Mouse (Mus musculus): Measurements from ENCODE around the gene Ubap1.

The Ubap1 gene

DNA sequence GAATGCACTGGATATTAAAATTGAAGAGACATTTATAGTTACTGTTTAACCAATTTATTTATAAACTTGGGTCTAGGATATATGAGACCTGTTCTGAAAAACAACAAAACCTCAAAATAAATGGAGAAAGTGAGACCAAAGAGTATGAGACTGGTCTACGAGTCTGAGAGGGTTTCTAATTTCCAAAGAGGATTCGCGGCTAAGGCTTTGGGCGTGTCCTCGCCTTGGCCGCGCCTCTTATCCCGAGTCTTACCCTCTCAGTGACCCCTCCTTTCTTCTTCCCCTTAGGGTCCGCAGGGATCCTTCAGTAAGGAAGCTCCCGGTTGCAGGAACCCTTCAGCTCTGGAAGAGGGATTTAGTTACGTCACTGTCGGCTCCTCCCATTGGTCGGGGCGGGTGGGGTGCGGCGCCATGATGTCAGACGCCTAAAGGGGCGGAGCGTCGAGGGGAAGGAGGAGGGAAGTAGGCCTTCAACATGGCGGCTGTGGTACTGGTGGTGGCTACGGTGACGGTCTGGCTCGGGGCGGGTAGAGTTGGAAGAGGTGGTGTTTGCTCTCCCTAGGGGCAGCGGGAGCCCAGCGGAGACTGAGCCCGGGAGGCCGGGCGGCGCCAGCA lies at the start of gene Ubap1:
Gene Ubap1 (plus strand): TSS at position 413 of the 615 bp plus-strand sequence.
- DNase-seq (ENCODE audit: low spot score in 2 of 2) = peak; percentile 81 to 92

- no peak for DNase-seq (ENCODE audit: low spot score in 2 of 2)
Measured at GRCm38 (mm10) chr4:41303671-41304070, 45.1 kb upstream of the Ubap1 start.

DNA sequence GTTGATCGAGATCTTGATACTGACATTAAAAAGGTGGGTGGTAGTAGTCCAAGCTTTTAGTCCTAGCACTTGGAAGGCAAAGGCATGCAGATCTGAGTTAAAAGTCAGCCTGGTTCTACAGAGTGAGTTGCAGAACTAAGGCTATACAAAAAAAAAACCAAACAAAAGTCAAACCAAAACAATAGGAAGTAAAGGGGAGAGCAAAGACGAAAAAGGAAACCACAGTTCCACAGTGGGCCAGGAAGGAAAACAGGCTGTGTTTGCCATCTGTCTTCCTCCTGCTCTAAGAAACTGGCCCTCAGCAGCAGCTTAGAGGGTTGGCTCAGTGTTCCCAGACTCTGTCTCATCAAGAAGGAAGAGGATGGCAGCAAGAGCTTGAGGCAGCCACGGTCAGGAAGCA lies 44.5 kb upstream of the Ubap1 start:
- DNase-seq (ENCODE audit: low spot score in 2 of 2) = no peak

DNA sequence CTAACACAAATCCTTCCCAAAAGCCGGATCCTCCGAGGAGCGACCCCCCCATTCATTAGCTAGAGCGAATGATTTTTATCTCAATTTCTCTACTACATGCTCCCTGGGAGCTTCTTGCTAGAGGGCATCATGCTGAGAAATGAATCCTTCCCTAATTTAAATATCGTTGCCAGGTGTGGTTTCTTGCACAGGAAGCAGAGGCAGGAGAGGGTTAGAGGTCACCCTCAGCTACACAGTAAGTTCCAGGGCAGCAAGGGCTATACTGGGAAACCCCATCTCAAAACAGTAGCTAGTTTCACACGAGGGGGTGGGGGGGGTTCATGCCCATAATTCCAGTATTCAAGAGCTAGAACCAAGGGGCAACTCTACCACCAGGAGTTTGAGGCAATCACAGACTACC lies 41.4 kb upstream of the Ubap1 start:
- DNase-seq (ENCODE audit: low spot score in 2 of 2) = no peak

GRCm38 (mm10) chr4:41310567-41311563 lies 37.9 kb upstream of the Ubap1 start:
- DNase-seq (ENCODE audit: low spot score in 2 of 2) = no peak

- no peak for DNase-seq (ENCODE audit: low spot score in 2 of 2)
Measured at GRCm38 (mm10) chr4:41313722-41314121, 35.1 kb upstream of the Ubap1 start.

DNA sequence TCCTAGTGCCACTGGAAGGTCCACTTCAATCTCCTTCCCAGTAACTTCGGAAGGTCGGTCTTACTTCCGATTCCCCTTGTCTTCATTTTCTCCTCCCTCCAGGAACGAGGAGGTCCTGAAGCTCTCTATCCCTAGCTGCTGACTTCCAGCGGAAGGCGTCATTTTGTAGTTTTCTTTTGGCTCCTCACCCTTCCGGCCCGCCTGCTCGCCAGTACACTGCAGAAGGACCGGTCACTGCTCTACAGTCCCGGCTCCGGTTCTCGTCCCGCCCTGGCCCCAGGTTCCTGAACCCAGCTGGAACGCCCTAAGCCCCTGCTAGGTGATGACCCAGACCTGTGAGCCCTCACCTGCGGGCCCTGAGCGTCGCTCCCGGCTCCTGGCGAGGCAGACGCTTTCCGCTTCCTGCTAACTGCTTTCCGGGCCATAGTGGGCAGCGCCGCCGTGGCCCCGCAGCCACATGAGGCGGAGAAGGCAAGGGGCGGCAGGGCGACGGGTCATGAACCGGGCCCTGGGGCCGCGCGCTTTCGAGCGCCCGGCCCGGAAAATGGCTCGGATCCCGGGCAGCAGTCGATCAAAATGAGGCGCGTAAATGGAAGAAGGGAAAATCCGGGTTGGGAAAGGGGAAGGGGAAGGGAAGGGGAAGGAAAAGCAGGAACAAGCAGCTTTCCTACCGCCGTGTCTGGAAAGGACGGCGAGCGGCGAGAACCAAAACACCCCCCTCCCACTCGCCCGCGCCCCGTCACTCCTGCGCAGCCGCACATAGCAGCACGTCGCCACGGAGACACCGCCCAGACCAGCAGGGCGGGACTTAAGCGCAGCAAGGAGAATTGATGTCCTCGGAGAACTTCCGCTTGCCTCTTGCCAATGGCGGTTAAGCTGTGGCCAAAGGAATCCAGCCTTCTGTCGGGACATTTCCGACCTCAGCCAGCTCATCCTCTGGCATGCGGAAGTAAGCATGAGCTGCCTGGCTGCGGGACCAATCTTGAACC lies 34.4 kb upstream of the Ubap1 start, which contains the start of gene Dcaf12:
Gene Dcaf12 (minus strand): TSS at position 749 of the 989 bp plus-strand sequence.
- DNase-seq (ENCODE audit: low spot score in 2 of 2) = peak; percentile 89 to 90

DNA sequence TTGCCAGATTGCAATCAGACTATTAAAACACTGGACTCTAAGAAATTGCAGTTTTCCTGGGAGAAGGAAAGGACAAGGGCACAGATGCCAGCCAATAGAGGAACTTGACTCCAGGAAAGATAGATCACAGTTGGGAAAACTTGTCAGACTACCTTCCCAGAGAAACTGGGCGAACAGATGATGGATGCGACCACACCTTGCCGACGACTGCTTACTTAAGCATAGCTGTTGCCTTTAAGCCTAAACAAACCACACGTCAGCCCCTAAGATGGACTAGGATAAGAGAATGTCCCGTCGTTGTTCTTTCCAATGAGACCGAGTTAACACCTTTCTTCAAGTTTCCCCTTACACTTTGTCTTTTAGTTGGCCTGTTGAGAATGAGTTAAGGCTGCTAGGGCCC lies 33.6 kb upstream of the Ubap1 start:
- no peak for DNase-seq (ENCODE audit: low spot score in 2 of 2)

GRCm38 (mm10) chr4:41318267-41318666 lies 30.5 kb upstream of the Ubap1 start:
- DNase-seq (ENCODE audit: low spot score in 2 of 2) = no peak

- DNase-seq (ENCODE audit: low spot score in 2 of 2) = no peak
Measured at GRCm38 (mm10) chr4:41320971-41321370, 27.8 kb upstream of the Ubap1 start.

GRCm38 (mm10) chr4:41326876-41327275 lies 21.9 kb upstream of the Ubap1 start:
- no peak for DNase-seq (ENCODE audit: low spot score in 2 of 2)

DNA sequence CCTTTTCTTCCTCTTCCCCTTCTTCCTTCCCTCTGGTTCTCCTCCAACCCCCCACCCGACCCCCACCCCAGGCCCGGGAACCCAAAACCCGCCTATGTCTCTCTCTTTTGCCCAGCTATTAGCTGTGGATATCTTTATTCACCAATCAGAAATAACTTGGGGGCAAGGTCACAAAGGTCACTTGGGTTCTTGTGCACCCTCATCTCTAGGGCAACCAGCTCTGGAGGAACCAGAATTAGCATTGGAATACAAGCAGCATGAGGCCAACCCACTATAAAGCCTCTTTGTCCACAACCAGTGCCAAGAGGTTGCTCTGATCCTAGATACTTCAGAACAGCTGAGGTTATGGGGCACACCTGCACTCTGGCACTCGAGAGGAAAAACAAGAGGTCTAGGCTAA lies 19.3 kb upstream of the Ubap1 start:
- DNase-seq (ENCODE audit: low spot score in 2 of 2) = no peak

DNA sequence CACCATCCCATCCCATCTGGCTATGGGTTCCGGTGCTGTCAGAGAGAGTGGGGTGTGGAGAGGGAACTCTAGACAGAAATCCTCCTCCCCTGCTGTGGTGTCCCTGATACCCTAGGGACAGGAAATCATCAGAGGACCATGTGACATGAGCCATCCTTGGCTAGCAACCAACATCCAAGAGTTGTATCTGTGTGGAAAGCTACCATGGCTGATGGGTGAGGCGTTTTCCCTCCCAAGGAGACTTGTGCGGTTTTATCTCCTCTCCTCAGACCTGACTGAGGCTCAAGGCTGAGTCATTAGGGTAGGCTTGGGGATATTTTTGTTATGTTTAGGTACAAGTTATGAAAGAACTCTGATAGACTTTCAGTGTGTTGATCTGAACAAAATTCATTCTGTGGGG lies 17.7 kb upstream of the Ubap1 start:
- no peak for DNase-seq (ENCODE audit: low spot score in 2 of 2)

DNA sequence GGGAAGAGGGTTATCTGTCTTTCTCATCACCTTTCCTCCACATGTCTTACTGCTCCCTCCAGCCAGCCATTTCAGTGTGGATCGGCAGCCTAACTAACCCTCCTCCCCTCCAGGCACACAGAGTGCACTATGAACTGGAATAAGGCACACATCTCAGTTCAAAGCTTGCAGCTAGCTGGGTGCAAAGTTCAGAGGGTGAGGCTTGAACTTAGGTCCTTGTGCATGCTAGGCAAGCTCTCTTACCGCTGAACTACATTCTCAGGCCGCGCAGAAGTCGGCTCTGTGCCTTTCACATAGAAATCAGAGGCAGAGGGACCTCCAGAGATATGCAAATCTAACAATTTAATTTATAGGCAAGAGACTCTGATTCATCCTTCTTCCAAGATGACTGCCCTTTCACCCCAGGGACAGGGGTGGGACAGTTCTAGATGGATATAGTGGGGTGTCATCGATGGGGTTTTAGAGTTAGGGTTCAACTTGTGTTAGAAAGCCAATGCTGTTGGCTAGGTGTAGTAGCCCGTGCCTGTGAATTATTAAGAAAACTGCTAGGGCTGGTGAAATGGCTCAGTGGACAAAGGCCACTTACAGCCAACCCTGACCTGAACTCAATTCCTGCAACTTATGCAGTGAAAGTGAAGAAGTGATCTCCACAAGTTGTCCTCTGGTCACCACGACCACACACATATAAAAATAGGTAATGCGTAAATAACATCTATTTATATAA lies 16.9 kb upstream of the Ubap1 start:
- no peak for DNase-seq (ENCODE audit: low spot score in 2 of 2)

DNA sequence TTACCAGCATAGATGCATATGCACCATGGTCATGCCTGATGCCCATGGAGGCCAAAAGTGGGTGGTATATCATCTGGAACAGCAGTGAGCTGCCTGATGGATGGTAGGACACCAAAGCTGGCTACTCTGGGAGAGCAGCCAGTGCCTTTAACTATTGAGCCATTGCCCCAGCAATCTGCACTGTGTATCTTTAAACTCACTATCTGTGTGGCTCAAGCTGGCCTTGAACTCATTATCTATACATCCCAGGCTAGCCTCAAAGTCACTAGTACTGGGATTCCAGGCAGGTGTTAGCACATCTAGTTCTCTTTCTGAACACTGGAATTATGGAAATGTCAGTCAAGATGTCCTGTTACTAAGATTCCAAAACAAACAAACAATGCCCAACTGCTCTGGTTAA lies 12.2 kb upstream of the Ubap1 start:
- DNase-seq (ENCODE audit: low spot score in 2 of 2) = no peak

GRCm38 (mm10) chr4:41340912-41341550 lies 7.8 kb upstream of the Ubap1 start:
- DNase-seq (ENCODE audit: low spot score in 2 of 2) = no peak

DNA sequence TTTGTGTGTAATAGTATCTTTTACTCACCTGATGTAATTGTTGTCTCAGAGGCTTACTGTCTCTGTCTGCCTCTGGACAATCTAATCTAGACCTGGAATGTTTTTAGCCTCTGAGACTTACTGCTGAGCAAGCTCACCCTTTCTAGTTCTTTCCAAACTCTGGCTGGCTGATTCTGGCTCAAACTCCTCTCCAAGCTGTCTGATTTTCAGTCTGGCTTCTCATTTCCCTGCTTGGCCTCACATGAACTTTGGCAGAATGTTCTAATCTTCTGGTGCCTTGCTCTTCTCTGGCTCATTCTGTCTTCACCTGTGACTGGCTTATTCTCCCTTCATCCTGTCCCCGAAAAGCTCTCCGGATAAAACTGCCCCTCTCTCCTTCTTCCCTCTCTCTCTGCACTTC lies 2.8 kb upstream of the Ubap1 start:
- no peak for DNase-seq (ENCODE audit: low spot score in 2 of 2)

DNA sequence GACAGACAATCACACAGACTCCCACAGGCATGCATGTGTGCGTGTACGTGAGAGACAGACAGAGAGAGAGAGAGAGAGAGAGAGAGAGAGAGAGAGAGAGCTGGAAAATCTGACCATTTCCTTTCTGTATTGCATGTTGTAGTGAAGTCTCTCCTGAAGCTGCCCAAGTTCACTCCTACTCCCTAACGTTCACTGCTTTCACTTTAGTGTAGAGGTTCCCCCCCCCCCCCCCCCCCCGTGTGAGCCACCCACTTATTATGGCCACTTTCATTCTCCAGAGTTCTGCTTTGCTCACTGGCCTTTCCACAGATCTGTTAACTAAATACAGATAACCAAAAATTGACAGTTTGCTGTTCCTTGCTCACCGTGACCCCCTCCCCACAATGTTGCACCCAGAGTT lies 957 bp upstream of the Ubap1 start:
- no peak for DNase-seq (ENCODE audit: low spot score in 2 of 2)

GRCm38 (mm10) chr4:41349199-41349591 lies 399 bp downstream of the Ubap1 start:
- no peak for DNase-seq (ENCODE audit: low spot score in 2 of 2)

DNA sequence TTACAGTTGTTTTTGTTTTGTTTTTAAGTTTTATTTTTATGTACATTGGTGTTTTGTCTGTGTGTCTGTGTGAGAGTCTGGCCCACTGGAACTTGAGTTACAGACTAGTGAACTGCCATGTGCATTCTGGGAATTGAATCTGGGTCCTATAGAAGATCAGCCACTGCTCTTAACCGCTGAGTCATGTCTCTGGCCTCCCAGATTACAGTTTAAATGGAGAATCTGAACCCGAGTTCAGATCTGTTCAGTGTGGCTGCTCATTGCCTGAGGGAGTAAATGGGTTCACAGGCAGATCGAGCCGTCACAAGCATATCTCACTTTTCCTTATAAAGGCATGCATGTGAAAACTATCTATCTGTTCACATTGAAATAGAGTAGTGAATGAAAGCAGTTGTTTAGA lies 4.0 kb downstream of the Ubap1 start:
- DNase-seq (ENCODE audit: low spot score in 2 of 2) = no peak

GRCm38 (mm10) chr4:41353265-41353664 lies 4.5 kb downstream of the Ubap1 start:
- no peak for DNase-seq (ENCODE audit: low spot score in 2 of 2)
